Mouse (Mus musculus) neural tube, embryonic 15.5 days (tissue): Measurements from ENCODE around the gene Slc39a11. TPM values are rescaled to one million over a fixed set of nuclear protein-coding genes. Genes with fewer than 3 reads are reported as not detected.

Source experiments
- ATAC-seq: fragments of 200-750 bp; cut with Nextera tagmentation; 2 replicates; pipeline ENCODE4 v1.8.0; 2017; ENCODE audit warnings: mild to moderate bottlenecking, moderate TSS enrichment, moderate library complexity; ENCODE audit not compliant: low FRiP score
- H3K27ac ChIP-seq: fragments of 300-500 bp; sonication (generic); replicated peaks from 2 replicates; pipeline ENCODE4 v1.5.1; 2015; ENCODE audit warnings: mild to moderate bottlenecking, inconsistent platforms
- H3K27me3 ChIP-seq: fragments of 300-500 bp; sonication (generic); replicated peaks from 2 replicates; pipeline ENCODE4 v1.6.1; 2015; ENCODE audit warnings: inconsistent platforms
- H3K36me3 ChIP-seq: fragments of 300-500 bp; sonication (generic); 2 replicates; pipeline ENCODE4 v1.6.1; 2015; ENCODE audit warnings: inconsistent platforms
- H3K4me1 ChIP-seq: fragments of 300-500 bp; sonication (generic); 2 replicates; pipeline ENCODE4 v1.6.1; 2015; ENCODE audit warnings: inconsistent platforms
- H3K4me2 ChIP-seq: fragments of 300-500 bp; sonication (generic); 2 replicates; pipeline ENCODE4 v1.6.1; 2015; ENCODE audit warnings: inconsistent platforms, mild to moderate bottlenecking, moderate library complexity
- H3K4me3 ChIP-seq: fragments of 300-500 bp; sonication (generic); replicated peaks from 2 replicates; pipeline ENCODE4 v1.5.1; 2015; ENCODE audit warnings: mild to moderate bottlenecking, inconsistent platforms
- H3K9ac ChIP-seq: fragments of 300-500 bp; sonication (generic); replicated peaks from 2 replicates; pipeline ENCODE4 v1.6.1; 2015; ENCODE audit warnings: mild to moderate bottlenecking, inconsistent platforms
- H3K9me3 ChIP-seq: fragments of 300-500 bp; sonication (generic); replicated peaks from 2 replicates; pipeline ENCODE4 v1.6.1; 2016; ENCODE audit warnings: inconsistent platforms
- WGBS: fragments of 180-500 bp; shearing (Covaris S2); methylation state at CpG from one replicate; pipeline ENCODE4 v1.1.7; 2015; ENCODE audit warnings: mixed read lengths; 5-methylcytosine and 5-hydroxymethylcytosine counted together
- polyA plus RNA-seq: library from polyadenylated mRNA; unstranded; fragments of >200 nt; fragmentation: Nextera tagmentation; extraction: Ambion mirVana; gene quantifications from 2 replicates; pipeline ENCODE4 v1.2.1, GENCODE M21; 2015

The Slc39a11 gene
- polyA plus RNA-seq, 1 experiment from 2014 or later = 27.7 TPM

GRCm38 (mm10) chr11:113498889-113499288 lies 151.0 kb downstream of the Slc39a11 start:
- H3K27me3 ChIP-seq = no peaks in the 10 kb centered on the region
- no peaks in the 10 kb centered on the region for H3K9me3 ChIP-seq

DNA sequence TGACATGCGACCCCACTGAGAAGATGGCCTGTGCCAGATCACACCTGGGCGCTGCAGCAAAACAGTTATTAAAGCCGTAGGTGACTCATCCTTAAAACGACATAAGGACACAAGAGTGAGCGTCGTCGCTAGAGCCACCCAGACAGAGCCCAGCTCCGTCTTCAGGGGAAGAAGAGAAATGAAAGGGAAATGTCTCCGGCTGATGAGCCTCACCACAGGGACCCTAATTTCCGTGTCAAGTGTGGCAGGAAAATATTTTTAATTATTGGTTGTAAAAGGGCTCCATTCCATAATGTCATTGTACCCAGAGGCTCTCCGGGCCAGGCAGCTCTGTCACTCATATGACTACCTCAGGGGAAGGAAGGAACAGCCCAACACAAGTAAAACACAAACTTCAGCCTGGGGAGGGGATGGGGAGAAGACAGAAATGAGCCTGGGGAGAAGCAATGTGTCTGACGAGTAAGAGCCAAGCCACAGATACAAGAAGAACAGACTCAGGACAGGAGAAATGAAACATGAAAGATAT lies 155.8 kb downstream of the Slc39a11 start:
- Histone ChIP-seq H3K4me3 (no peak overlapping the region), H3K27me3 (no peaks in the 10 kb centered on the region), H3K36me3 (no peaks in the 10 kb centered on the region), H3K9ac (no peak overlapping the region), H3K27ac (no peak overlapping the region), H3K4me2 (no peak overlapping the region), H3K9me3 (no peaks in the 10 kb centered on the region), H3K4me1 (0 out of 2 replicates have a peak, but pooled peaks cover 6% of the 10 kb centered on the region)
- WGBS = 53% methylated on average over 12 of the region's 12 CpGs
- no peak for ATAC-seq

More at GRCm38 (mm10) chr11:113498889-113499288, 151.0 kb downstream of the Slc39a11 start:
- Histone ChIP-seq H3K9ac (no peak overlapping the region), H3K4me1 (0 out of 2 replicates have a peak, but pooled peaks cover 4% of the 10 kb centered on the region), H3K4me3 (no peak overlapping the region), H3K36me3 (no peaks in the 10 kb centered on the region), H3K4me2 (no peak overlapping the region), H3K27ac (no peak overlapping the region)
- 65% methylated on average over 9 of the region's 9 CpGs for WGBS
- no peak for ATAC-seq

GRCm38 (mm10) chr11:113490530-113491520 lies 159.1 kb downstream of the Slc39a11 start:
- Histone ChIP-seq H3K9me3 (no peaks in the 10 kb centered on the region), H3K4me2 (no peak overlapping the region), H3K27me3 (no peaks in the 10 kb centered on the region), H3K27ac (no peak overlapping the region), H3K4me3 (no peak overlapping the region), H3K4me1 (0 out of 2 replicates have a peak, but pooled peaks cover 14% of the 10 kb centered on the region), H3K9ac (no peak overlapping the region), H3K36me3 (no peaks in the 10 kb centered on the region)
- no peak for ATAC-seq
- WGBS = 79% methylated on average over 20 of the region's 20 CpGs

GRCm38 (mm10) chr11:113487603-113488335 lies 162.1 kb downstream of the Slc39a11 start:
- 0 out of 2 replicates have a peak, but pooled peaks cover 10% of the 10 kb centered on the region for H3K4me1 ChIP-seq
- 31% methylated on average over 8 of the region's 8 CpGs for WGBS
- H3K36me3 ChIP-seq = no peaks in the 10 kb centered on the region
- H3K4me2 ChIP-seq = no peak overlapping the region
- H3K9ac ChIP-seq = no peak overlapping the region
- no peak overlapping the region for H3K27ac ChIP-seq
- no peak overlapping the region for H3K4me3 ChIP-seq
- ATAC-seq = no peak; the same call in 1 of the 2 replicates
- H3K27me3 ChIP-seq = no peaks in the 10 kb centered on the region
- no peaks in the 10 kb centered on the region for H3K9me3 ChIP-seq

DNA sequence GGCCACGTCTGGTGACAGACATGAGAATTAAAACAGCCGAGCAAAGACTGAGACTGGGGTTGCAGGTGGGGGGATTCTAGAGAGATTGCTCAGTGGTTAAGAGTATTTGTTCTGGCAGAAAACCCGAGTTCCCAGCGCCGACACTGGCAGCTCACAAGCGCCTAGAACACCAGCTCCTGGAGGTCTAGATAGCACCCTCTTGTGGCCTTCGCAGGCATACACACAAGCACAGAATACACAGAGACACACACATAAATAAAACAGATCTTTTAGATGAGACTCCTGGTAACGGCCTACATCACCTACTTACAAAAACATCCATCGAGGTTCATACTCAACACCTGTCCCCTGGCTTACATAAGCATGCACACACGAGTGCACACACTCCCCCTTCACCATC lies 165.8 kb downstream of the Slc39a11 start:
- ATAC-seq = no peak

DNA sequence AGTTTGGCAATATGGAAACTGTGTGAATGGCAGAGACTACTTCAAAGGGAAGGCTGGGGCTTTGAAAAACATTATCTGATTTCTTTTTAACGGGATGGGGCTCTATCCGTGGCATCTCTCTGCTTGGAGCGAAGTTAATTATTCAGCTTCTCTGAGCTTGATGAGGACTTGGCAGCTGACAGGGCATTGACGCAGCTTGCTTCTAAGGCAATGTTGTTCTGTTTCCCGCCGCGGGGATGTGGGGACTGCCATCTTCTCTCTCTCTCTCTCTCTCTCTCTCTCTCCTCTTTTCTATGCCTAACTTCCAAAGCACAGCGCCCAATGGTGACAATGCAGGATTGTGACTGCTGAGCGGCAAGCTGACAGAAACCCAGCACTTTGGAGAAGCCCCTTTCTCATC lies 172.3 kb downstream of the Slc39a11 start:
- Histone ChIP-seq H3K4me1 (peaks cover 9% of the 10 kb centered on the region), H3K36me3 (no peaks in the 10 kb centered on the region), H3K4me2 (no peak overlapping the region), H3K4me3 (no peak overlapping the region), H3K27me3 (no peaks in the 10 kb centered on the region), H3K9ac (no peak overlapping the region), H3K9me3 (no peaks in the 10 kb centered on the region), H3K27ac (no peak overlapping the region)
- ATAC-seq = no peak
- WGBS = 53% methylated on average over 9 of the region's 9 CpGs

More for the DNA sequence above, 165.8 kb downstream of the Slc39a11 start:
- H3K27me3 ChIP-seq = no peaks in the 10 kb centered on the region
- H3K9me3 ChIP-seq = no peaks in the 10 kb centered on the region
- no peak overlapping the region for H3K9ac ChIP-seq
- 86% methylated on average over 10 of the region's 10 CpGs for whole genome bisulfite sequencing
- 0 out of 2 replicates have a peak, but pooled peaks cover 8% of the 10 kb centered on the region for H3K4me1 ChIP-seq
- H3K4me3 ChIP-seq = no peak overlapping the region
- no peak overlapping the region for H3K27ac ChIP-seq
- H3K36me3 ChIP-seq = no peaks in the 10 kb centered on the region
- no peak overlapping the region for H3K4me2 ChIP-seq

DNA sequence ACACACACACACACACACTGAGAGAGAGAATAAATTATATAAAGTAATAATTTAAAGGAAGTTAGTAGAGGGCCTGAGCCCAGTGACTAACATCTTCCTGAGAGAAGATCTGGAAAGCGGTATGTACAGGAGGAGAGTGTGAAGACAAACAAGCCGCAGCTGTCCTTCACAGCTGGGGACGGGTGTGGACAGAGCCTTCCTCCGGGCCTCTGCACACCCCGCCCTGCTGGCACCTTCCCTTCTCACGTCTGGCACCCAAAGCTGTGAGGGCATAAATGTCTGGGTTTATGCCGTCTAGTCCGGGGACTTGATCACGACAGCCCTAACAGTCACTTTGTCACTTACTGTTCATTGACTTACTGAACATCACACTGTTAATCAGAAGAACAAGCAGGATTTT lies 173.2 kb downstream of the Slc39a11 start:
- Histone ChIP-seq H3K4me1 (peaks cover 9% of the 10 kb centered on the region), H3K9ac (no peak overlapping the region), H3K36me3 (no peaks in the 10 kb centered on the region), H3K4me3 (no peak overlapping the region), H3K9me3 (no peaks in the 10 kb centered on the region), H3K4me2 (no peak overlapping the region), H3K27me3 (no peaks in the 10 kb centered on the region), H3K27ac (no peak overlapping the region)
- no peak for ATAC-seq
- 79% methylated on average over 9 of the region's 9 CpGs for WGBS

GRCm38 (mm10) chr11:113475491-113475890 lies 174.4 kb downstream of the Slc39a11 start:
- H3K9me3 ChIP-seq = no peaks in the 10 kb centered on the region
- no peak for ATAC-seq
- WGBS = 69% methylated on average over 5 of the region's 5 CpGs

DNA sequence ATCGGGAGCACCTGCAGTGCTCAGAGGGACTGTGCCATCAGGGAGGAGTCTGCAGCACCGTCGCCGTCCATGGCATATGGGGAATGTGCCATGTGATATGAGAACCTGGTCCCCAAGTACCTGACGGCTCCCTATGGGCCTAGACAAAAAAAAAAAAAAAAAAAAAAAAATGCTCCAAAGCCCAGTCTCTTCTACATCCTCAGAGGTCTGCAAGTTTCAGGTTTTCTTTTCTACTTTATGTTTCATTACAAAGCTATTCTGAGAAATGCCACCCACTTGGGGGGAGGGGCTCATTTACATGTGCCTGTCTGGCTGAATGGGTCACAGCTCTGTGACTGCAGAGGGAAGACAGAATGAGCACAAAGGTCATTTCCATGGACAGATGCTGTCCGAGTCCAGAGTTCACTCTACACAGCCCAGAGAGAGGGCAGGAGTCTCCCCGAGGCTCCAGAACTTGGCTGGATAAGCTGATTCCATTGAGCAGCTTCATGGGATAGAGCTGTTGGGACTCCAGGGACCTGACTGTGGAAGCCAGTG lies 175.8 kb downstream of the Slc39a11 start:
- 53% methylated on average over 7 of the region's 7 CpGs for WGBS
- H3K27me3 ChIP-seq = no peaks in the 10 kb centered on the region

More at GRCm38 (mm10) chr11:113475491-113475890, 174.4 kb downstream of the Slc39a11 start:
- Histone ChIP-seq H3K4me3 (no peak overlapping the region), H3K27ac (no peak overlapping the region), H3K9ac (no peak overlapping the region), H3K4me2 (no peak overlapping the region), H3K4me1 (peaks cover 9% of the 10 kb centered on the region), H3K36me3 (no peaks in the 10 kb centered on the region), H3K27me3 (no peaks in the 10 kb centered on the region)

DNA sequence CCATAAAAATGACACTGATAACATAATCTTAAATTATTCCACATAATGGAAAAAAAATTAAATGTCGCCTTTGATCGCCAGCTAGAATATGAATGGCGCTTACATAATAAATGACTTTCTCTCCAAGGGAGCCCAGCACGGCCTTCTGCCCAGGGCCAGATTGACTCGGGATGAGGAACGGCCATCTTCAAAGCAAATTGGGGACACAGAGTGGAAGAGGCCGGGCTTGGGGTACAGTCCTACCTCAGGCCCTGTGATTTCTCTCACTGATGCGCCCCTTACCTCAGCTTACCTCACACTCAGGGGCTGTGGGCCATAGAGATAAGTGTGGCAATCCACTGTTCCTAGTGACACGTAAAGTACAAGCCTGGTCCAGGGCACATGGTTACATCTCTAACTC lies 177.9 kb downstream of the Slc39a11 start:
- 68% methylated on average over 9 of the region's 9 CpGs for WGBS
- Histone ChIP-seq H3K9me3 (no peaks in the 10 kb centered on the region), H3K27me3 (no peaks in the 10 kb centered on the region), H3K4me3 (no peak overlapping the region), H3K9ac (no peak overlapping the region), H3K36me3 (no peaks in the 10 kb centered on the region), H3K4me2 (no peak overlapping the region), H3K27ac (no peak overlapping the region), H3K4me1 (peaks cover 21% of the 10 kb centered on the region)
- no peak for ATAC-seq

More for the DNA sequence above, 175.8 kb downstream of the Slc39a11 start:
- no peak overlapping the region for H3K9ac ChIP-seq
- H3K36me3 ChIP-seq = no peaks in the 10 kb centered on the region
- H3K4me2 ChIP-seq = no peak overlapping the region
- no peak overlapping the region for H3K4me3 ChIP-seq
- H3K27ac ChIP-seq = no peak overlapping the region
- H3K9me3 ChIP-seq = no peaks in the 10 kb centered on the region
- H3K4me1 ChIP-seq = peaks cover 9% of the 10 kb centered on the region
- ATAC-seq = no peak
